Mouse (Mus musculus) liver (tissue): Measurements from ENCODE around the gene Sox12.

Experiments used
- DNase-seq: peaks from one replicate; pipeline ENCODE4 v3.0.0-alpha.2; 2020; ENCODE audit warnings: mixed read lengths

The Sox12 gene

DNA sequence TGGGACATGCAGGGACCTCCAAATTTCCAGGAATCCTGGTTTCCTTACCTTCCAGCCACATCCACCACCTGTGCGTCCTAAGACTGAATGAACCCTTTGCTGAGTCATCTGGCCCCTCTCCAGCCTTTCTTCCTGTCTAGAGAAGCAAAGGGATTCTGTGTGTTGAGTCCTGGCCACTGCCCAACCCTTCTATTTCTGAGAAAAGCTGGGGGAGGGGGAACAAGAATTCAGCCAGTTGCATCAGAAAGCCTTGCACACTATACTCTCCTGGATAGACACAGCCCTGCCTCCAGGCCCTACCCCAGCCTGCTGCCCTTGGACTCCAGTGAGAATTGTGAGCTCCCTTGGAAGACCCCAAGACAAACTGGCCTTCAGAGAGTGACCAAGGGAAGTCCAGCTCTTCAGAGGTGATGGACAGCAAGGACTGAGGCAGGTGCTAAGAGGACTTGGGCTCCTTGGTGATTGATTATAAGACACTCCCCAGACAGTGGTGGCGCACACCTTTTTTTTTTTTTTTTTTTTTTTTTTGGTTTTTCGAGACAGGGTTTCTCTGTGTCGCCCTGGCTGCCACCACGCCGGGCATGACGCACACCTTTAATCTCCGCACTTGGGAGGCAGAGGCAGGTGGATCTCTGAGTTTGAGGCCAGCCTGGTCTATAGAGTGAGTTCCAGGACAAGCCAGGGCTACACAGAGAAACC, 47.9 kb downstream of the Sox12 start:
- peak; percentile 46 for DNase-seq

GRCm38 (mm10) chr2:152349205-152349604, 48.7 kb downstream of the Sox12 start:
- DNase-seq, result peak; percentile 26

GRCm38 (mm10) chr2:152347722-152348121, 50.1 kb downstream of the Sox12 start:
- no peak for DNase-seq

- peak; percentile 60 for DNase-seq
Measured at GRCm38 (mm10) chr2:152346776-152347465, 50.9 kb downstream of the Sox12 start.

GRCm38 (mm10) chr2:152345393-152345792, 52.5 kb downstream of the Sox12 start:
- no peak for DNase-seq

- DNase-seq, result no peak
Measured at GRCm38 (mm10) chr2:152344909-152345308, 53.0 kb downstream of the Sox12 start.

DNA sequence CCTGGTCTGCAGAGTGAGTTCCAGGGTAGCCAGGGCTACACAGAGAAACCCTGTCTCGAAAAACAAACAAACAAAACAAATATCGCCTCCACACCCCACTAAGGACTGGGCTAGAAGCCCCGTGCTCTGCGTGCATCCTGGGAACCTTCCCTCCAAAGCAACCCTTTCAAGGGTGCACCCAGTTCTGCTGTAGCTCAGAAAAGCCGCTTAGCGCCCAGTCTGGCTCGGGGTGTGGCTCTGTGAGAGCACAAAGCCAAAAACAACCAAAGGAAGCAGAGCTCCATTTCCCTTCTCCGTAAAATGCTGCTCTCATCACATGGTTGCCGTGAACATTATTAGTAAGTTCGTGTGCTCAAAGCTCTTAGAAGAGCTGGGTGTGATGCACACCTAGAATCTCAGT, 53.5 kb downstream of the Sox12 start:
- no peak for DNase-seq
